Mouse (Mus musculus) heart, postnatal 0 days (tissue): Measurements from ENCODE around the gene Ttc28.

Experiments
- CTCF ChIP-seq: IDR thresholded peaks from 2 replicates; pipeline ENCODE4 v1.5.1; 2016; ENCODE audit warnings: antibody characterized with exemption, control low read depth, low read depth
- EP300 ChIP-seq: IDR thresholded peaks from 2 replicates; pipeline ENCODE4 v1.6.1; 2016; ENCODE audit warnings: antibody characterized with exemption, low read depth

GRCm38 (mm10) chr5:111170383-111170782 is 290.8 kb downstream of the Ttc28 start:
- TF ChIP-seq CTCF, result no peak
- no peak for TF ChIP-seq EP300
